8 mouse cellular contexts compared by ENCODE assay signal in genomic region chrX:36328271-36329039, GRCm38 (mm10). TPM values are rescaled to one million over a fixed set of nuclear protein-coding genes. Genes with fewer than 3 reads are reported as not detected.
DNase-seq lines count a peak whose midpoint lies in the region; ATAC-seq and TF ChIP-seq lines count a peak whose summit lies in the region.

Gene Lonrf3 (plus strand): TSS chrX:36328353.

- 14% methylated on average over 68 of the region's 68 CpGs for WGBS in cerebellum, adult 2 months
- 31% methylated on average over 68 of the region's 68 CpGs for WGBS in forebrain, postnatal 0 days
- 16% methylated on average over 60 of the region's 68 CpGs for WGBS in liver, postnatal 0 days (ENCODE audit: insufficient replicate concordance)
- whole genome bisulfite sequencing in neural tube, embryonic 11.5 days, result 19% methylated on average over 55 of the region's 68 CpGs
- WGBS in thymus, adult 2 months, result 1% methylated on average over 68 of the region's 68 CpGs

- DNase-seq in ES-CJ7 (ENCODE audit: low read depth, low spot score), result peak; percentile 50
- DNase-seq in cerebellum, adult 2 months, result peak; percentile 83 to 84
- peak; percentile 68 for DNase-seq in forebrain, postnatal 0 days
- peak; percentile 65 for DNase-seq in heart, postnatal 4 days
- DNase-seq in layer of hippocampus, adult 2 months (ENCODE audit: low spot score in 2 of 2), result peak; percentile 72 to 73
- DNase-seq in liver, postnatal 0 days, result peak; percentile 51
- peak; percentile 66 for DNase-seq in neural tube, embryonic 11.5 days (ENCODE audit: low spot score)
- peak; percentile 44 for DNase-seq in thymus, adult 2 months

- no peak for TF ChIP-seq EP300 in liver, postnatal 0 days (IDR thresholded peaks at IDR 0.05; ENCODE audit: low read depth)

- peak; percentile 93 for TF ChIP-seq POLR2A in cerebellum, adult 2 months (IDR thresholded peaks at IDR 0.05; ENCODE audit: borderline replicate concordance, insufficient read depth, low read length)
- 0 out of 2 replicates have a peak, but pooled peaks have one; percentile 32 for TF ChIP-seq POLR2A in thymus, adult 2 months (IDR thresholded peaks at IDR 0.05; ENCODE audit: control insufficient read depth, extremely low read depth, insufficient read depth, low read length, poor library complexity)

- no peak within 1 kb of the TSS for H3K9ac ChIP-seq in forebrain, postnatal 0 days
- H3K9ac ChIP-seq in liver, postnatal 0 days (replicated peaks), result 0 out of 2 replicates have a peak within 1 kb of the TSS, but pooled peaks have one; percentile 16
- H3K9ac ChIP-seq in neural tube, embryonic 11.5 days (ENCODE audit: low read length), result peak within 1 kb of the TSS; percentile 37; the same call in 1 of the 2 replicates

- no peaks in the 10 kb centered on the region for H3K27me3 ChIP-seq in cerebellum, adult 2 months (ENCODE audit: control insufficient read depth, insufficient read depth, low read length)
- H3K27me3 ChIP-seq in forebrain, postnatal 0 days (ENCODE audit: insufficient read depth, low read length), result no peaks in the 10 kb centered on the region
- peaks cover 21% of the 10 kb centered on the region; the same call in 1 of the 2 replicates for H3K27me3 ChIP-seq in liver, postnatal 0 days (ENCODE audit: insufficient read depth, low read length)
- peaks cover 6% of the 10 kb centered on the region; the same call in 1 of the 2 replicates for H3K27me3 ChIP-seq in neural tube, embryonic 11.5 days (ENCODE audit: control insufficient read depth, insufficient read depth, low read length)
- H3K27me3 ChIP-seq in thymus, adult 2 months (ENCODE audit: control insufficient read depth, insufficient read depth, low read length), result no peaks in the 10 kb centered on the region; the same call in 1 of the 2 replicates

- ATAC-seq in forebrain, postnatal 0 days, result peak; percentile 88
- ATAC-seq in liver, postnatal 0 days, result peak; percentile 55
- peak; percentile 82 for ATAC-seq in neural tube, embryonic 11.5 days (ENCODE audit: insufficient read depth, low FRiP score, low TSS enrichment)

- no peak for TF ChIP-seq CTCF in cerebellum, adult 2 months (IDR thresholded peaks at IDR 0.05; ENCODE audit: borderline replicate concordance, insufficient read depth, low read depth, low read length)
- TF ChIP-seq CTCF in forebrain, postnatal 0 days (IDR thresholded peaks at IDR 0.05; ENCODE audit: low read depth), result no peak
- no peak for TF ChIP-seq CTCF in layer of hippocampus, adult 2 months (conservative IDR thresholded peaks at IDR 0.05)
- TF ChIP-seq CTCF in liver, postnatal 0 days (IDR thresholded peaks at IDR 0.05; ENCODE audit: low read depth), result no peak
- TF ChIP-seq CTCF in thymus, adult 2 months (IDR thresholded peaks at IDR 0.05; ENCODE audit: borderline replicate concordance, control insufficient read depth, extremely low read depth, insufficient read depth, low read length, poor library complexity), result no peak

- H3K4me3 ChIP-seq in cerebellum, adult 2 months (replicated peaks; ENCODE audit: insufficient read depth, low read depth, low read length), result peak within 1 kb of the TSS; percentile 61
- peak within 1 kb of the TSS; percentile 41 for H3K4me3 ChIP-seq in forebrain, postnatal 0 days (ENCODE audit: low read depth, low read length)
- H3K4me3 ChIP-seq in layer of hippocampus, adult 2 months, result peak within 1 kb of the TSS; percentile 65
- H3K4me3 ChIP-seq in liver, postnatal 0 days (ENCODE audit: low read depth, low read length), result peak within 1 kb of the TSS; percentile 49
- H3K4me3 ChIP-seq in neural tube, embryonic 11.5 days (ENCODE audit: low read depth, low read length), result peak within 1 kb of the TSS; percentile 39
- H3K4me3 ChIP-seq in thymus, adult 2 months (ENCODE audit: control insufficient read depth, insufficient read depth, low read length), result peak within 1 kb of the TSS; percentile 52

- no peaks in the 10 kb centered on the region for H3K36me3 ChIP-seq in forebrain, postnatal 0 days (ENCODE audit: insufficient read depth)
- H3K36me3 ChIP-seq in liver, postnatal 0 days (replicated peaks; ENCODE audit: insufficient read depth, low read length), result no peaks in the 10 kb centered on the region
- no peaks in the 10 kb centered on the region for H3K36me3 ChIP-seq in neural tube, embryonic 11.5 days (ENCODE audit: control insufficient read depth, insufficient read depth, low read length)
- H3K36me3 ChIP-seq in thymus, adult 2 months (ENCODE audit: control insufficient read depth, insufficient read depth, low read length), result no peaks in the 10 kb centered on the region

- 0 out of 2 replicates have a peak, but pooled peaks cover 4% of the 10 kb centered on the region for H3K4me1 ChIP-seq in cerebellum, adult 2 months (ENCODE audit: control insufficient read depth, insufficient read depth, low read length)
- H3K4me1 ChIP-seq in forebrain, postnatal 0 days (ENCODE audit: insufficient read depth), result no peaks in the 10 kb centered on the region
- no peaks in the 10 kb centered on the region for H3K4me1 ChIP-seq in liver, postnatal 0 days (ENCODE audit: insufficient read depth)
- H3K4me1 ChIP-seq in neural tube, embryonic 11.5 days (ENCODE audit: control insufficient read depth, insufficient read depth, low read length), result no peaks in the 10 kb centered on the region
- peaks cover 3% of the 10 kb centered on the region; the same call in 1 of the 2 replicates for H3K4me1 ChIP-seq in thymus, adult 2 months (replicated peaks; ENCODE audit: control insufficient read depth, insufficient read depth, low read length)

- no peaks in the 10 kb centered on the region for H3K9me3 ChIP-seq in forebrain, postnatal 0 days (ENCODE audit: low read length)
- no peaks in the 10 kb centered on the region for H3K9me3 ChIP-seq in liver, postnatal 0 days (ENCODE audit: low read length)
- H3K9me3 ChIP-seq in neural tube, embryonic 11.5 days (ENCODE audit: control insufficient read depth, low read length), result no peaks in the 10 kb centered on the region

- peak within 1 kb of the TSS; percentile 64 for H3K27ac ChIP-seq in cerebellum, adult 2 months (ENCODE audit: insufficient read depth, low read length)
- H3K27ac ChIP-seq in forebrain, postnatal 0 days (ENCODE audit: low read depth, low read length), result no peak within 1 kb of the TSS
- peak within 1 kb of the TSS; percentile 82 for H3K27ac ChIP-seq in layer of hippocampus, adult 2 months
- no peak within 1 kb of the TSS for H3K27ac ChIP-seq in liver, postnatal 0 days (ENCODE audit: low read depth)
- no peak within 1 kb of the TSS for H3K27ac ChIP-seq in neural tube, embryonic 11.5 days (ENCODE audit: low read depth, low read length)
- no peak within 1 kb of the TSS for H3K27ac ChIP-seq in thymus, adult 2 months (ENCODE audit: control insufficient read depth, insufficient read depth, low read length)

- peak within 1 kb of the TSS; percentile 76 for H3K4me2 ChIP-seq in forebrain, postnatal 0 days (ENCODE audit: low read depth)
- H3K4me2 ChIP-seq in liver, postnatal 0 days (ENCODE audit: low read depth, low read length), result peak within 1 kb of the TSS; percentile 72
- H3K4me2 ChIP-seq in neural tube, embryonic 11.5 days (ENCODE audit: low read depth), result peak within 1 kb of the TSS; percentile 65

RNA-seq across cellular contexts. Expression of gene Lonrf3, which starts in this region (rescaled TPM):
- 5.6 and 5.8 TPM in 2 replicates for polyA plus RNA-seq in cerebellum, adult 2 months (2012; rRNA removed)
- 6.2 and 11.3 TPM in 2 replicates for total RNA-seq in forebrain, postnatal 0 days (2014; rRNA removed)
- 0.36 and 0.64 TPM in 2 replicates for polyA plus RNA-seq in forebrain, postnatal 0 days (2015; fragmentation: Nextera tagmentation; extraction: Ambion mirVana)
- 1 to 10 TPM; 2.5 to 3.0 TPM for total RNA-seq in heart, postnatal 4 days (2021)
- total RNA-seq in layer of hippocampus, adult 2 months (2021), result 10 to 100 TPM; 26.8 to 30.8 TPM
- 0.22 and 0.40 TPM in 2 replicates for polyA plus RNA-seq in liver, postnatal 0 days (2015; fragmentation: Nextera tagmentation; extraction: Ambion mirVana)
- 0.93 and 1.0 TPM in 2 replicates for polyA plus RNA-seq in neural tube, embryonic 11.5 days (2014; fragmentation: Nextera tagmentation; extraction: Ambion mirVana)
- polyA plus RNA-seq in thymus, adult 2 months (2012; rRNA removed), result 1.7 and 2.3 TPM in 2 replicates

Comparison
In these comparisons a context has a peak if more than half of its experiments do, and no peak if none do; other contexts are left out.
1. Peak in DNase-seq, ATAC-seq, H3K4me3 ChIP-seq, H3K9ac ChIP-seq and H3K4me2 ChIP-seq in liver, postnatal 0 days; RNA of the gene not detected or under 1 TPM.
2. H3K27ac ChIP-seq: peak in cerebellum, adult 2 months (single experiment) and layer of hippocampus, adult 2 months (single experiment); none in forebrain, postnatal 0 days (single experiment), liver, postnatal 0 days (single experiment), neural tube, embryonic 11.5 days (single experiment) and thymus, adult 2 months (single experiment).
3. Peak in every context shown above with its lines, with median percentiles within 50 percentile points of each other: DNase-seq, H3K4me3 ChIP-seq, ATAC-seq and H3K4me2 ChIP-seq.